Mouse (Mus musculus) urinary bladder, postnatal 14 days (tissue): ENCODE data around the gene Klk13.
"Not testable (repeated sequence)": the region's sequence is repeated elsewhere in the genome, so short reads cannot be mapped to it uniquely, and the experiment has no call there.

Experiments used
- DNase-seq: peaks from one replicate; pipeline ENCODE4 v3.0.0; 2021; ENCODE audit warnings: low spot score

The Klk13 gene

GRCm38 (mm10) chr7:43712267-43712666, at the start of gene Klk13:
Klk13 (plus strand) TSS chr7:43712567.
- DNase-seq, result no peak

- DNase-seq, result no peak
Observed at GRCm38 (mm10) chr7:43662804-43663203, 49.6 kb upstream of the Klk13 start.

GRCm38 (mm10) chr7:43667221-43667620, 45.1 kb upstream of the Klk13 start:
- DNase-seq, result not testable (repeated sequence)

- DNase-seq, result no peak
Observed at GRCm38 (mm10) chr7:43668582-43668981, 43.8 kb upstream of the Klk13 start.

GRCm38 (mm10) chr7:43671064-43671808, 41.1 kb upstream of the Klk13 start:
- no peak for DNase-seq

- peak; percentile 90 for DNase-seq
Observed at GRCm38 (mm10) chr7:43671809-43672580, 40.4 kb upstream of the Klk13 start, which contains the start of gene Ctu1. Ctu1 (plus strand) TSS chr7:43672016.

- DNase-seq, result peak; percentile 61
Observed at GRCm38 (mm10) chr7:43672581-43673260, 39.6 kb upstream of the Klk13 start.

- no peak for DNase-seq
Observed at GRCm38 (mm10) chr7:43675091-43675490, 37.3 kb upstream of the Klk13 start.

GRCm38 (mm10) chr7:43678517-43678916, 33.9 kb upstream of the Klk13 start:
- DNase-seq, result peak; percentile 53

- DNase-seq, result peak; percentile 65
Observed at GRCm38 (mm10) chr7:43680960-43681359, 31.4 kb upstream of the Klk13 start.

GRCm38 (mm10) chr7:43682511-43682910, 29.9 kb upstream of the Klk13 start:
- not testable (repeated sequence) for DNase-seq

- DNase-seq, result no peak
Observed at GRCm38 (mm10) chr7:43685088-43685487, 27.3 kb upstream of the Klk13 start.

GRCm38 (mm10) chr7:43690118-43690517, 22.2 kb upstream of the Klk13 start, which contains the start of gene Klk14:
Klk14 (plus strand) TSS chr7:43690418.
- no peak for DNase-seq

- DNase-seq, result no peak
Observed at GRCm38 (mm10) chr7:43710031-43710430, 2.3 kb upstream of the Klk13 start.

- DNase-seq, result no peak
Observed at GRCm38 (mm10) chr7:43712917-43713316, 550 bp downstream of the Klk13 start.

- no peak for DNase-seq
Observed at GRCm38 (mm10) chr7:43713741-43714351, 1.5 kb downstream of the Klk13 start.

- peak; percentile 6 for DNase-seq
Observed at GRCm38 (mm10) chr7:43747788-43748187, 35.4 kb downstream of the Klk13 start.

GRCm38 (mm10) chr7:43752806-43753205, 40.4 kb downstream of the Klk13 start:
- DNase-seq, result no peak

GRCm38 (mm10) chr7:43766484-43766883, 54.1 kb downstream of the Klk13 start:
- no peak for DNase-seq

GRCm38 (mm10) chr7:43768597-43768996, 56.2 kb downstream of the Klk13 start, which contains the start of gene Klk12:
Klk12 (plus strand) TSS chr7:43768897.
- DNase-seq, result no peak

- no peak for DNase-seq
Observed at GRCm38 (mm10) chr7:43769636-43770035, 57.3 kb downstream of the Klk13 start.

- DNase-seq, result no peak
Observed at GRCm38 (mm10) chr7:43770701-43771100, 58.3 kb downstream of the Klk13 start.
